In the genomic region with DNA sequence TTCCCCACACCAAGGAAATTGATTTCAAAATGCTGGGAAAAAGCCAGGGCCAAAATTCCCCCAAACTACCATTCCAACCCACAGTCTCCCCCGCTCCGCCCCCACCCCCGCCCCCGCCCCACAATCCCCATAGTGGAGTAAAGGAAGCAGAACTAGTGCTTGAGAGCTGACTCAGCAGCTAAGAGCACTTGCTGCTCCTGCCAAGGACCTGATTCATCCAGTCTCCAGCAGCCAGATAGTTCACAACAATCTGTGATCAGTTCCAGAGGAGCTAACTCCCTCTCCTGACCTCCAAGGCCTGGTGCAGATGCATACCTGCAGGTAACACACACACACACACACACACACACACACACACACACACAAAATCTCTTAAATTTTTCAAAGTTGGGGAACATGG, we compare ENCODE assay signal across 20 mouse cellular contexts. TPM values are rescaled to one million over a fixed set of nuclear protein-coding genes. Genes with fewer than 3 reads are reported as not detected.
A peak's percentile ranks its signal among the peaks of the same experiment; 100 is the strongest.
DNase-seq lines count a peak whose midpoint lies in the region; TF ChIP-seq lines count a peak whose summit lies in the region.
"Had no signal": no experiment of that assay in that cellular context is flagged by ENCODE, and none has a peak within 500 bp of the region (broad histone marks: within the 10 kb centered on the region; RNA-seq: fewer than 3 reads in every experiment).

No protein-coding gene starts in this region.

- no peaks in the 10 kb centered on the region for H3K9me3 ChIP-seq in MEL (replicated peaks; ENCODE audit: insufficient read depth, low read length)
- no peaks in the 10 kb centered on the region for H3K9me3 ChIP-seq in hindbrain, embryonic 10.5 days
- H3K9me3 ChIP-seq: forebrain, embryonic 13.5 days; heart, embryonic 12.5 days; hindbrain, embryonic 15.5 days; kidney, embryonic 15.5 days; neural tube, embryonic 15.5 days; stomach, embryonic 15.5 days had no signal

- H3K4me3 ChIP-seq in MEL (ENCODE audit: control insufficient read depth in 1 of 2, insufficient read depth in 1 of 2, low read depth in 2 of 2, low read length in 2 of 2) = no peak overlapping the region
- H3K4me3 ChIP-seq in bone marrow macrophage, adult 2 months (ENCODE audit: insufficient read depth, low read length) = no peak overlapping the region
- no peak overlapping the region for H3K4me3 ChIP-seq in hindbrain, embryonic 10.5 days
- H3K4me3 ChIP-seq: forebrain, embryonic 13.5 days; heart, embryonic 12.5 days; hindbrain, embryonic 15.5 days; kidney, embryonic 15.5 days; neural tube, embryonic 15.5 days; stomach, embryonic 15.5 days had no signal

- H3K36me3 ChIP-seq in MEL (ENCODE audit: control insufficient read depth in 1 of 2, insufficient read depth in 2 of 2, low read length in 2 of 2) = peaks cover 0 to 32% of the 10 kb centered on the region in 2 experiments; a peak in 2 of 4 replicates
- H3K36me3 ChIP-seq in hindbrain, embryonic 10.5 days = no peaks in the 10 kb centered on the region
- H3K36me3 ChIP-seq: heart, embryonic 12.5 days; hindbrain, embryonic 15.5 days; kidney, embryonic 15.5 days; neural tube, embryonic 15.5 days; stomach, embryonic 15.5 days had no signal

- no peak for TF ChIP-seq CTCF in MEL (IDR thresholded peaks at IDR 0.05 in 2 of 3, conservative IDR thresholded peaks at IDR 0.05 in 1 of 3; ENCODE audit: control insufficient read depth in 1 of 3, insufficient read depth in 1 of 3, low read depth in 2 of 3, low read length in 3 of 3, poor library complexity in 1 of 3, severe bottlenecking in 1 of 3)
- no peak for TF ChIP-seq CTCF in bone marrow macrophage, adult 2 months (IDR thresholded peaks at IDR 0.05; ENCODE audit: low read depth, low read length)

- H3K79me2 ChIP-seq in MEL (ENCODE audit: control insufficient read depth, insufficient read depth, low read length, poor library complexity) = no peaks in the 10 kb centered on the region; the same call in 1 of the 2 replicates

- no peak overlapping the region for H3K27ac ChIP-seq in MEL (ENCODE audit: control insufficient read depth, low read depth, low read length)
- peak overlapping the region; percentile 63 for H3K27ac ChIP-seq in bone marrow macrophage, adult 2 months (ENCODE audit: insufficient read depth, low read depth, low read length)
- H3K27ac ChIP-seq in hindbrain, embryonic 10.5 days = no peak overlapping the region
- H3K27ac ChIP-seq: forebrain, embryonic 13.5 days; hindbrain, embryonic 15.5 days; kidney, embryonic 15.5 days; neural tube, embryonic 15.5 days; stomach, embryonic 15.5 days had no signal

- peak; percentile 18 for DNase-seq in adrenal gland, postnatal 10 days
- no peak for DNase-seq in adrenal gland, adult 18-20 months (ENCODE audit: low spot score in 2 of 2)
- DNase-seq in 3T3-L1 (ENCODE audit: low read depth, low spot score) (peak; percentile 80), MEL (ENCODE audit: low read depth, low spot score) (peak; percentile 69)
- DNase-seq in cerebellum, adult 18-20 months = no peak
- DNase-seq in hindbrain, embryonic 10.5 days (ENCODE audit: low spot score) = no peak
- DNase-seq in gastrocnemius, postnatal 10 days = no peak
- DNase-seq: B cell, adult 2 months; cerebellum, postnatal 10 days; heart, adult 11 months; heart, postnatal 14 days; kidney, postnatal 4 days; right cerebral cortex, postnatal 25 days had no signal

- H3K4me1 ChIP-seq in MEL (ENCODE audit: control insufficient read depth in 1 of 2, insufficient read depth in 2 of 2, low read length in 2 of 2) = peaks cover 7 to 34% of the 10 kb centered on the region in 2 experiments
- peaks cover 37% of the 10 kb centered on the region for H3K4me1 ChIP-seq in bone marrow macrophage, adult 2 months (ENCODE audit: control insufficient read depth, insufficient read depth, low read length)
- no peaks in the 10 kb centered on the region for H3K4me1 ChIP-seq in hindbrain, embryonic 10.5 days (replicated peaks)
- H3K4me1 ChIP-seq: forebrain, embryonic 13.5 days; heart, embryonic 12.5 days; hindbrain, embryonic 15.5 days; kidney, embryonic 15.5 days; neural tube, embryonic 15.5 days; stomach, embryonic 15.5 days had no signal

- H3K9ac ChIP-seq in MEL (ENCODE audit: control insufficient read depth, low read depth, low read length, poor library complexity, severe bottlenecking) = no peak overlapping the region
- H3K9ac ChIP-seq: forebrain, embryonic 13.5 days; heart, embryonic 12.5 days; hindbrain, embryonic 15.5 days; kidney, embryonic 15.5 days; neural tube, embryonic 15.5 days; stomach, embryonic 15.5 days had no signal

- 73% methylated on average over 4 of the region's 4 CpGs for WGBS in hindbrain, embryonic 10.5 days

- no peak for TF ChIP-seq EP300 in MEL (IDR thresholded peaks at IDR 0.05; ENCODE audit: low read depth in 1 of 2, low read length in 2 of 2)

- no peak for TF ChIP-seq RAD21 in MEL (IDR thresholded peaks at IDR 0.05; ENCODE audit: low read depth, low read length)

- H3K27me3 ChIP-seq in MEL (ENCODE audit: control insufficient read depth in 1 of 2, insufficient read depth in 2 of 2, low read length in 2 of 2) = no peaks in the 10 kb centered on the region
- H3K27me3 ChIP-seq in hindbrain, embryonic 10.5 days (ENCODE audit: insufficient read depth, poor library complexity, severe bottlenecking) = no peaks in the 10 kb centered on the region
- H3K27me3 ChIP-seq: forebrain, embryonic 13.5 days; hindbrain, embryonic 15.5 days; kidney, embryonic 15.5 days; neural tube, embryonic 15.5 days; stomach, embryonic 15.5 days had no signal

- no peak for TF ChIP-seq POLR2A in MEL (IDR thresholded peaks at IDR 0.05; ENCODE audit: control insufficient read depth in 1 of 2, insufficient read depth in 1 of 2, low read depth in 1 of 2, low read length in 2 of 2, poor library complexity in 1 of 2)
- TF ChIP-seq POLR2A in bone marrow macrophage, adult 2 months (IDR thresholded peaks at IDR 0.05; ENCODE audit: borderline replicate concordance, low read depth, low read length) = no peak

TF ChIP-seq in MEL, 35 proteins besides CTCF, POLR2A, EP300 and RAD21 (continues in another document):
- no peak for TF ChIP-seq NRF1 (IDR thresholded peaks at IDR 0.05; ENCODE audit: insufficient read depth, low read depth, low read length, poor library complexity, severe bottlenecking)
- peak; percentile 81; the same call in 1 of the 2 replicates for TF ChIP-seq MAFK (IDR thresholded peaks at IDR 0.05; ENCODE audit: borderline replicate concordance, low read depth, low read length)
- TF ChIP-seq MYC (IDR thresholded peaks at IDR 0.05; ENCODE audit: low read depth, low read length) = no peak
- no peak for TF ChIP-seq POLR2AphosphoS5 (IDR thresholded peaks at IDR 0.05; ENCODE audit: borderline replicate concordance, low read depth, low read length)
- TF ChIP-seq KAT2A (conservative IDR thresholded peaks at IDR 0.05; ENCODE audit: low read depth, low read length) = no peak

RNA-seq across cellular contexts. Expression of a gene that starts 8.5 kb away (rescaled TPM):
- 10 to 100 TPM; 82.0 to 88.6 TPM for total RNA-seq in adrenal gland, postnatal 10 days (2021)
- total RNA-seq in adrenal gland, adult 18-20 months (2021) = 100 to 1,000 TPM; 114 to 147 TPM
- total RNA-seq in MEL (2012; rRNA removed) = 41.5 and 42.4 TPM in 2 replicates
- 10 to 100 TPM in 1 of 2 experiments, not detected in 1; 60.4 TPM for polyA plus RNA-seq in MEL (2012; ENCODE audit: insufficient read depth in 1 of 2, insufficient read length in 2 of 2, low read depth in 1 of 2, low replicate concordance in 2 of 2, missing spikeins in 1 of 2)
- polyA plus RNA-seq in bone marrow macrophage, adult 2 months (2012; ENCODE audit: insufficient read depth, insufficient read length, missing spikeins) = 164 and 167 TPM in 2 replicates
- polyA plus RNA-seq in hindbrain, embryonic 10.5 days (2016; fragmentation: Nextera tagmentation; extraction: Ambion mirVana) = 69.4 and 85.5 TPM in 2 replicates
- total RNA-seq in gastrocnemius, postnatal 10 days (2021) = 10 to 100 TPM; 29.4 to 33.9 TPM

RNA-seq across cellular contexts. Expression of a gene that starts 35.6 kb away (rescaled TPM):
- total RNA-seq in adrenal gland, postnatal 10 days (2021) = 10 to 100 TPM; 12.7 to 16.3 TPM
- total RNA-seq in adrenal gland, adult 18-20 months (2021) = 1 to 10 TPM; 7.8 to 8.6 TPM
- 23.7 and 24.6 TPM in 2 replicates for total RNA-seq in MEL (2012; rRNA removed)
- 10 to 100 TPM; 65.8 to 66.0 TPM for polyA plus RNA-seq in MEL (2012; ENCODE audit: insufficient read depth in 1 of 2, insufficient read length in 2 of 2, low read depth in 1 of 2, low replicate concordance in 2 of 2, missing spikeins in 1 of 2)
- polyA plus RNA-seq in bone marrow macrophage, adult 2 months (2012; ENCODE audit: insufficient read depth, insufficient read length, missing spikeins) = 42.2 and 50.6 TPM in 2 replicates
- 4.4 and 12.7 TPM in 2 replicates for polyA plus RNA-seq in hindbrain, embryonic 10.5 days (2016; fragmentation: Nextera tagmentation; extraction: Ambion mirVana)
- 1 to 10 TPM; 1.6 to 3.3 TPM for total RNA-seq in gastrocnemius, postnatal 10 days (2021)

RNA-seq across cellular contexts. Expression of a gene that starts 51.0 kb away (rescaled TPM):
- total RNA-seq in adrenal gland, postnatal 10 days (2021) = 10 to 100 TPM in 1 of 2 experiments, 1 to 10 TPM in 1; 7.4 to 13.7 TPM
- 1 to 10 TPM; 1.1 to 1.8 TPM for total RNA-seq in adrenal gland, adult 18-20 months (2021)
- total RNA-seq in MEL (2012; rRNA removed) = 0.75 and 1.1 TPM in 2 replicates
- polyA plus RNA-seq in MEL (2012; ENCODE audit: insufficient read depth in 1 of 2, insufficient read length in 2 of 2, low read depth in 1 of 2, low replicate concordance in 2 of 2, missing spikeins in 1 of 2) = 1 to 10 TPM in 1 of 2 experiments, not detected in 1; 1.3 TPM
- not detected in 2 replicates for polyA plus RNA-seq in bone marrow macrophage, adult 2 months (2012; ENCODE audit: insufficient read depth, insufficient read length, missing spikeins)
- 1.6 and 2.1 TPM in 2 replicates for polyA plus RNA-seq in hindbrain, embryonic 10.5 days (2016; fragmentation: Nextera tagmentation; extraction: Ambion mirVana)
- total RNA-seq in gastrocnemius, postnatal 10 days (2021) = 1 to 10 TPM; 3.0 to 6.1 TPM

RNA-seq across cellular contexts. Expression of a gene that starts 54.3 kb away (rescaled TPM):
- total RNA-seq in adrenal gland, postnatal 10 days (2021) = 1 to 10 TPM; 5.7 to 6.2 TPM
- total RNA-seq in adrenal gland, adult 18-20 months (2021) = 1 to 10 TPM; 3.1 to 3.2 TPM
- 0.03 and 0.04 TPM in 2 replicates for total RNA-seq in MEL (2012; rRNA removed)
- under 1 TPM in 1 of 2 experiments, not detected in 1; 0.46 TPM for polyA plus RNA-seq in MEL (2012; ENCODE audit: insufficient read depth in 1 of 2, insufficient read length in 2 of 2, low read depth in 1 of 2, low replicate concordance in 2 of 2, missing spikeins in 1 of 2)
- polyA plus RNA-seq in bone marrow macrophage, adult 2 months (2012; ENCODE audit: insufficient read depth, insufficient read length, missing spikeins) = 0.85 and 2.0 TPM in 2 replicates
- 0.12 and 0.33 TPM in 2 replicates for polyA plus RNA-seq in hindbrain, embryonic 10.5 days (2016; fragmentation: Nextera tagmentation; extraction: Ambion mirVana)
- 1 to 10 TPM; 2.7 to 3.4 TPM for total RNA-seq in gastrocnemius, postnatal 10 days (2021)

RNA-seq across cellular contexts. Expression of a gene that starts 59.4 kb away (rescaled TPM):
- total RNA-seq in adrenal gland, postnatal 10 days (2021) = 10 to 100 TPM; 81.7 to 94.3 TPM
- 100 to 1,000 TPM; 106 to 107 TPM for total RNA-seq in adrenal gland, adult 18-20 months (2021)
- 49.7 and 57.2 TPM in 2 replicates for total RNA-seq in MEL (2012; rRNA removed)
- 10 to 100 TPM in 1 of 2 experiments, not detected in 1; 63.1 TPM for polyA plus RNA-seq in MEL (2012; ENCODE audit: insufficient read depth in 1 of 2, insufficient read length in 2 of 2, low read depth in 1 of 2, low replicate concordance in 2 of 2, missing spikeins in 1 of 2)
- polyA plus RNA-seq in bone marrow macrophage, adult 2 months (2012; ENCODE audit: insufficient read depth, insufficient read length, missing spikeins) = 116 and 126 TPM in 2 replicates
- 177 and 187 TPM in 2 replicates for polyA plus RNA-seq in hindbrain, embryonic 10.5 days (2016; fragmentation: Nextera tagmentation; extraction: Ambion mirVana)
- total RNA-seq in gastrocnemius, postnatal 10 days (2021) = 10 to 100 TPM; 29.7 to 32.0 TPM

Comparison
In these comparisons a context has a peak if more than half of its experiments do, and no peak if none do; other contexts are left out.
1. DNase-seq: peak in adrenal gland, postnatal 10 days (single experiment), 3T3-L1 (single experiment) and MEL (single experiment); none in adrenal gland, adult 18-20 months (0 of 2), cerebellum, adult 18-20 months (0 of 2), hindbrain, embryonic 10.5 days (single experiment) and gastrocnemius, postnatal 10 days (single experiment).